Mouse (Mus musculus) embryo, embryonic 11.5 days (tissue): ENCODE results near the gene Olfr281.
A peak's percentile ranks its signal among the peaks of the same experiment; 100 is the strongest.

Experiments
- DNase-seq: peaks from one replicate; pipeline ENCODE4 v3.0.0-alpha.2; 2012; ENCODE audit warnings: low read depth, low spot score

The Olfr281 gene

GRCm38 (mm10) chr15:98483907-98484886 lies 31.8 kb downstream of the Olfr281 start:
- DNase-seq, result no peak

- no peak for DNase-seq
These were observed 34.1 kb downstream of the Olfr281 start for GRCm38 (mm10) chr15:98486433-98487021.

GRCm38 (mm10) chr15:98491332-98491731 lies 38.9 kb downstream of the Olfr281 start:
- no peak for DNase-seq

- no peak for DNase-seq
These were observed 39.7 kb downstream of the Olfr281 start, which contains the start of gene Olfr279 for GRCm38 (mm10) chr15:98492102-98492501. Gene Olfr279, plus strand, starts transcription at chr15:98492402.

- no peak for DNase-seq
These were observed 45.2 kb downstream of the Olfr281 start for GRCm38 (mm10) chr15:98497631-98498030.

- DNase-seq, result no peak
These were observed 50.9 kb downstream of the Olfr281 start for GRCm38 (mm10) chr15:98503317-98503716.

- peak; percentile 51 for DNase-seq
These were observed 52.1 kb downstream of the Olfr281 start for GRCm38 (mm10) chr15:98504514-98504913.

GRCm38 (mm10) chr15:98506253-98506957 lies 54.0 kb downstream of the Olfr281 start:
- DNase-seq, result no peak

GRCm38 (mm10) chr15:98507321-98507720 lies 54.9 kb downstream of the Olfr281 start:
- no peak for DNase-seq

- no peak for DNase-seq
These were observed 57.0 kb downstream of the Olfr281 start for GRCm38 (mm10) chr15:98509387-98509786.
